Comparison of ENCODE assay signal across 8 mouse cellular contexts in the genomic region with DNA sequence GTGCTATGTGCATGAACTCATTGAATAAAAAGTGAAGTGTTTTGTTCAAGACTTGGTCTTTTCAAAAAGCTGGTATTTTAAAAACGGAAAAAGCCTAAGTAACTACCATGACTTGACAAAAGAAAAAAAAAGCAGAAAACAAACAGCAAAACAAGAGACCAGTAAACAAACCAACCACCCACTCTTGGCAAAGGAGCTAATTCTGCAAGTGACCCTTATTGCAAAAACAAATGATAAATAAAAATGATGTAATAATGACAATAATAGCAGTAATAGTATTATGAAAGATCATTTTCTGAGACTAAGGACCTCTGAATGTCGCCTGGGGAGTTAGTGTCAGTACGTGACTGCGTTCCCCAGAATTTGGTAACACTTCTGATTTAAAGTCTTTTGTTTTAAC. TPM values are rescaled to one million over a fixed set of nuclear protein-coding genes. Genes with fewer than 3 reads are reported as not detected.
DNase-seq lines count a peak whose midpoint lies in the region; ATAC-seq and TF ChIP-seq lines count a peak whose summit lies in the region.

No protein-coding gene starts in this region.

- TF ChIP-seq CTCF in heart, postnatal 0 days (IDR thresholded peaks at IDR 0.05; ENCODE audit: low read depth) = no peak

- no peaks in the 10 kb centered on the region for H3K27me3 ChIP-seq in heart, embryonic 12.5 days (replicated peaks)
- H3K27me3 ChIP-seq in heart, postnatal 0 days (ENCODE audit: control insufficient read depth, insufficient read depth, low read length) = no peaks in the 10 kb centered on the region

- H3K4me3 ChIP-seq in heart, embryonic 12.5 days = peak overlapping the region; percentile 74
- peak overlapping the region; percentile 100 for H3K4me3 ChIP-seq in heart, postnatal 0 days (ENCODE audit: low read depth, low read length)

- H3K9me3 ChIP-seq in heart, embryonic 12.5 days (replicated peaks) = no peaks in the 10 kb centered on the region
- no peaks in the 10 kb centered on the region for H3K9me3 ChIP-seq in heart, postnatal 0 days (replicated peaks; ENCODE audit: control insufficient read depth, low read length)

- no peaks in the 10 kb centered on the region for H3K36me3 ChIP-seq in heart, embryonic 12.5 days
- 0 out of 2 replicates have a peak, but pooled peaks cover 1% of the 10 kb centered on the region for H3K36me3 ChIP-seq in heart, postnatal 0 days (replicated peaks; ENCODE audit: control insufficient read depth, insufficient read depth, low read length)

- H3K4me2 ChIP-seq in heart, embryonic 12.5 days = peak overlapping the region; percentile 96
- H3K4me2 ChIP-seq in heart, postnatal 0 days (ENCODE audit: low read depth, low read length) = peak overlapping the region; percentile 97

- H3K4me1 ChIP-seq in heart, embryonic 12.5 days (replicated peaks) = no peaks in the 10 kb centered on the region
- peaks cover 5% of the 10 kb centered on the region; the same call in 1 of the 2 replicates for H3K4me1 ChIP-seq in heart, postnatal 0 days (ENCODE audit: control insufficient read depth, insufficient read depth)

- ATAC-seq in heart, embryonic 12.5 days (ENCODE audit: insufficient number of reproducible peaks, low FRiP score) = no peak
- ATAC-seq in heart, postnatal 0 days (ENCODE audit: insufficient read depth, low read depth) = no peak
- peak; percentile 4; the same call in 1 of the 2 replicates for ATAC-seq in megakaryocyte, adult 5-6 weeks (ENCODE audit: poor library complexity, severe bottlenecking)

- DNase-seq in heart, adult 11 months = no peak
- peak; percentile 37 for DNase-seq in MN1 (ENCODE audit: low spot score)
- DNase-seq in heart, postnatal 0 days (ENCODE audit: low spot score) = peak; percentile 13
- DNase-seq in right cerebral cortex, adult 18-20 months = no peak
- no peak for DNase-seq in adrenal gland, postnatal 25 days
- DNase-seq in layer of hippocampus, adult 11-12 months (ENCODE audit: low spot score) = no peak

- H3K9ac ChIP-seq in heart, embryonic 12.5 days = peak overlapping the region; percentile 96; the same call in 1 of the 2 replicates
- peak overlapping the region; percentile 100 for H3K9ac ChIP-seq in heart, postnatal 0 days (replicated peaks; ENCODE audit: low read depth, low read length)

- peak overlapping the region; percentile 99; the same call in 1 of the 2 replicates for H3K27ac ChIP-seq in heart, embryonic 12.5 days (ENCODE audit: poor library complexity, severe bottlenecking)
- H3K27ac ChIP-seq in heart, postnatal 0 days (ENCODE audit: low read depth) = peak overlapping the region; percentile 100

- WGBS in heart, embryonic 12.5 days = 15% methylated on average over 4 of the region's 4 CpGs
- WGBS in heart, postnatal 0 days = 11% methylated on average over 4 of the region's 4 CpGs

- no peak for TF ChIP-seq EP300 in heart, postnatal 0 days (IDR thresholded peaks at IDR 0.05; ENCODE audit: low read depth)

RNA-seq across cellular contexts. Expression of gene Crebzf, which starts 0.5 kb away (rescaled TPM):
- polyA plus RNA-seq in heart, embryonic 12.5 days (2016; fragmentation: Nextera tagmentation; extraction: Ambion mirVana) = 38.7 and 39.5 TPM in 2 replicates
- total RNA-seq in heart, postnatal 0 days (2014; rRNA removed; ENCODE audit: low replicate concordance) = 49.3 and 55.3 TPM in 2 replicates
- 10.6 and 11.3 TPM in 2 replicates for polyA plus RNA-seq in heart, postnatal 0 days (2015; fragmentation: Nextera tagmentation; extraction: Ambion mirVana)
- total RNA-seq in megakaryocyte, adult 5-6 weeks (2015) = 74.9 and 89.1 TPM in 2 replicates
- 47.2 and 52.6 TPM in 2 replicates for total RNA-seq in megakaryocyte, adult 5-6 weeks (2017)
- total RNA-seq in adrenal gland, postnatal 25 days (2021) = 91.1 and 91.6 TPM in 2 replicates

RNA-seq across cellular contexts. Expression of gene Tmem126a, which starts 15.0 kb away (rescaled TPM):
- 110 and 111 TPM in 2 replicates for polyA plus RNA-seq in heart, embryonic 12.5 days (2016; fragmentation: Nextera tagmentation; extraction: Ambion mirVana)
- 82.2 and 107 TPM in 2 replicates for total RNA-seq in heart, postnatal 0 days (2014; rRNA removed; ENCODE audit: low replicate concordance)
- polyA plus RNA-seq in heart, postnatal 0 days (2015; fragmentation: Nextera tagmentation; extraction: Ambion mirVana) = 185 and 187 TPM in 2 replicates
- total RNA-seq in megakaryocyte, adult 5-6 weeks (2015) = 59.0 and 64.5 TPM in 2 replicates
- 20.7 and 31.2 TPM in 2 replicates for total RNA-seq in megakaryocyte, adult 5-6 weeks (2017)
- total RNA-seq in adrenal gland, postnatal 25 days (2021) = 52.9 and 53.1 TPM in 2 replicates

RNA-seq across cellular contexts. Expression of gene Ccdc89, which starts 15.7 kb away (rescaled TPM):
- polyA plus RNA-seq in heart, embryonic 12.5 days (2016; fragmentation: Nextera tagmentation; extraction: Ambion mirVana) = 0.95 and 1.9 TPM in 2 replicates
- not detected in 2 replicates for total RNA-seq in heart, postnatal 0 days (2014; rRNA removed; ENCODE audit: low replicate concordance)
- polyA plus RNA-seq in heart, postnatal 0 days (2015; fragmentation: Nextera tagmentation; extraction: Ambion mirVana) = 0.30 and 0.51 TPM in 2 replicates
- total RNA-seq in megakaryocyte, adult 5-6 weeks (2015) = not detected in 2 replicates
- total RNA-seq in megakaryocyte, adult 5-6 weeks (2017) = not detected in 2 replicates
- total RNA-seq in adrenal gland, postnatal 25 days (2021) = 0.57 and 1.1 TPM in 2 replicates

RNA-seq across cellular contexts. Expression of gene Tmem126b, which starts 33.7 kb away (rescaled TPM):
- polyA plus RNA-seq in heart, embryonic 12.5 days (2016; fragmentation: Nextera tagmentation; extraction: Ambion mirVana) = 28.8 and 29.2 TPM in 2 replicates
- total RNA-seq in heart, postnatal 0 days (2014; rRNA removed; ENCODE audit: low replicate concordance) = 6.8 and 12.7 TPM in 2 replicates
- polyA plus RNA-seq in heart, postnatal 0 days (2015; fragmentation: Nextera tagmentation; extraction: Ambion mirVana) = 30.6 and 35.7 TPM in 2 replicates
- 11.9 and 15.3 TPM in 2 replicates for total RNA-seq in megakaryocyte, adult 5-6 weeks (2015)
- total RNA-seq in megakaryocyte, adult 5-6 weeks (2017) = 11.9 and 13.5 TPM in 2 replicates
- 23.2 and 23.6 TPM in 2 replicates for total RNA-seq in adrenal gland, postnatal 25 days (2021)

RNA-seq across cellular contexts. Expression of gene Dlg2, which starts 34.4 kb away (rescaled TPM):
- polyA plus RNA-seq in heart, embryonic 12.5 days (2016; fragmentation: Nextera tagmentation; extraction: Ambion mirVana) = 12.5 and 14.2 TPM in 2 replicates
- 2.3 and 8.6 TPM in 2 replicates for total RNA-seq in heart, postnatal 0 days (2014; rRNA removed; ENCODE audit: low replicate concordance)
- 1.3 and 2.1 TPM in 2 replicates for polyA plus RNA-seq in heart, postnatal 0 days (2015; fragmentation: Nextera tagmentation; extraction: Ambion mirVana)
- not detected in 2 replicates for total RNA-seq in megakaryocyte, adult 5-6 weeks (2015)
- total RNA-seq in megakaryocyte, adult 5-6 weeks (2017) = 0.28 and 0.33 TPM in 2 replicates
- total RNA-seq in adrenal gland, postnatal 25 days (2021) = 128 and 148 TPM in 2 replicates

Comparison
In these comparisons a context has a peak if more than half of its experiments do, and no peak if none do; other contexts are left out.
1. DNase-seq: peak in MN1 (single experiment) and heart, postnatal 0 days (single experiment); none in heart, adult 11 months (single experiment), right cerebral cortex, adult 18-20 months (single experiment), adrenal gland, postnatal 25 days (single experiment) and layer of hippocampus, adult 11-12 months (single experiment).